Mouse (Mus musculus): Measurements from ENCODE around the gene Gsc2. TPM values are rescaled to one million over a fixed set of nuclear protein-coding genes. Genes with fewer than 3 reads are reported as not detected.

The Gsc2 gene
- total RNA-seq, 2 experiments from 2014 or later: not detected

GRCm38 (mm10) chr16:17876096-17876495 is 38.8 kb downstream of the Gsc2 start:
- no peak for DNase-seq (ENCODE audit: low spot score in 2 of 2)
- intact Hi-C loops (cut with DNase I): no loop called here

GRCm38 (mm10) chr16:17875174-17875573 is 39.7 kb downstream of the Gsc2 start:
- DNase-seq (ENCODE audit: low spot score in 2 of 2): no peak
- intact Hi-C loops (cut with DNase I): no loop called here

- intact Hi-C loops (cut with DNase I): no loop called here
- DNase-seq (ENCODE audit: low spot score in 2 of 2): no peak
Observed at GRCm38 (mm10) chr16:17872995-17873394, 41.9 kb downstream of the Gsc2 start.

- no peak for DNase-seq (ENCODE audit: low spot score in 2 of 2)
- intact Hi-C loops (cut with DNase I): no loop called here
Observed at GRCm38 (mm10) chr16:17871248-17871647, 43.6 kb downstream of the Gsc2 start.

GRCm38 (mm10) chr16:17865770-17866169 is 49.1 kb downstream of the Gsc2 start:
- DNase-seq (ENCODE audit: low spot score in 2 of 2): no peak
- intact Hi-C loops (cut with DNase I): no loop called here

GRCm38 (mm10) chr16:17865293-17865692 is 49.6 kb downstream of the Gsc2 start:
- intact Hi-C loops (cut with DNase I): no loop called here
- no peak for DNase-seq (ENCODE audit: low spot score in 2 of 2)

Other genes starting within 250 kb of the Gsc2 start
- gene Med15, start 182.2 kb downstream of the Gsc2 start, total RNA-seq (2021): 10 to 100 TPM; 68.9 to 70.1 TPM
- gene Klhl22, start 155.4 kb downstream of the Gsc2 start, total RNA-seq (2021): 10 to 100 TPM; 93.6 to 98.8 TPM
- 1 to 10 TPM; 3.8 to 4.5 TPM for gene Scarf2, start 117.8 kb downstream of the Gsc2 start, total RNA-seq (2021)
- gene B830017H08Rik, start 81.9 kb downstream of the Gsc2 start, total RNA-seq (2021): 1 to 10 TPM; 3.5 to 5.0 TPM
- 10 to 100 TPM; 11.7 to 14.6 TPM for gene Car15, start 76.7 kb downstream of the Gsc2 start, total RNA-seq (2021)
- gene Gm20518, start 23.4 kb downstream of the Gsc2 start, total RNA-seq (2021): 1 to 10 TPM; 1.5 to 2.0 TPM
- under 1 TPM; 0.11 to 0.23 TPM for gene Tssk1, start 20.8 kb downstream of the Gsc2 start, total RNA-seq (2021)
- gene Dgcr2, start 16.5 kb downstream of the Gsc2 start, total RNA-seq (2021): 100 to 1,000 TPM; 102 to 105 TPM
- not detected for gene Tssk2, start 16.4 kb downstream of the Gsc2 start, total RNA-seq (2021)
- gene Ess2, start 3.7 kb downstream of the Gsc2 start, total RNA-seq (2021): 10 to 100 TPM; 29.4 to 29.8 TPM
- 10 to 100 TPM; 52.4 to 53.8 TPM for gene Slc25a1, start 13.2 kb upstream of the Gsc2 start, total RNA-seq (2021)
- gene Vpreb2, start 65.4 kb upstream of the Gsc2 start, total RNA-seq (2021): not detected
- gene Dgcr6, start 137.8 kb upstream of the Gsc2 start, total RNA-seq (2021): 100 to 1,000 TPM; 103 to 111 TPM
- gene Prodh, start 175.1 kb upstream of the Gsc2 start, total RNA-seq (2021): 10 to 100 TPM; 27.1 to 33.7 TPM
- 100 to 1,000 TPM; 105 to 118 TPM for gene Rtn4r, start 212.6 kb upstream of the Gsc2 start, total RNA-seq (2021)

Data from left cerebral cortex, postnatal 14 days (tissue).